Mouse (Mus musculus): ENCODE data around the gene Slc40a1.

Slc40a1 gene

GRCm38 (mm10) chr1:45883378-45883777 is 42.9 kb downstream of the Slc40a1 start:
- DNase-seq (ENCODE audit: low spot score) = no peak

- no peak for DNase-seq (ENCODE audit: low spot score)
Observed at GRCm38 (mm10) chr1:45882076-45882475, 44.2 kb downstream of the Slc40a1 start.

GRCm38 (mm10) chr1:45881228-45881832 is 45.0 kb downstream of the Slc40a1 start:
- no peak for DNase-seq (ENCODE audit: low spot score)

GRCm38 (mm10) chr1:45877463-45877862 is 48.9 kb downstream of the Slc40a1 start:
- DNase-seq (ENCODE audit: low spot score) = no peak

GRCm38 (mm10) chr1:45876450-45877198 is 49.7 kb downstream of the Slc40a1 start:
- DNase-seq (ENCODE audit: low spot score) = no peak

- no peak for DNase-seq (ENCODE audit: low spot score)
Observed at GRCm38 (mm10) chr1:45875640-45876039, 50.7 kb downstream of the Slc40a1 start.

GRCm38 (mm10) chr1:45873250-45873649 is 53.1 kb downstream of the Slc40a1 start:
- no peak for DNase-seq (ENCODE audit: low spot score)

GRCm38 (mm10) chr1:45868479-45869137 is 57.7 kb downstream of the Slc40a1 start:
- no peak for DNase-seq (ENCODE audit: low spot score)

- DNase-seq (ENCODE audit: low spot score) = no peak
Observed at GRCm38 (mm10) chr1:45868050-45868449, 58.3 kb downstream of the Slc40a1 start.

- DNase-seq (ENCODE audit: low spot score) = no peak
Observed at GRCm38 (mm10) chr1:45866288-45867018, 59.9 kb downstream of the Slc40a1 start.

- no peak for DNase-seq (ENCODE audit: low spot score)
Observed at GRCm38 (mm10) chr1:45865727-45866126, 60.6 kb downstream of the Slc40a1 start.

- no peak for DNase-seq (ENCODE audit: low spot score)
Observed at GRCm38 (mm10) chr1:45865316-45865715, 61.0 kb downstream of the Slc40a1 start.

- no peak for DNase-seq (ENCODE audit: low spot score)
Observed at GRCm38 (mm10) chr1:45864564-45865014, 61.7 kb downstream of the Slc40a1 start.

- DNase-seq (ENCODE audit: low spot score) = no peak
Observed at GRCm38 (mm10) chr1:45863641-45864040, 62.7 kb downstream of the Slc40a1 start.

GRCm38 (mm10) chr1:45861162-45861561 is 65.2 kb downstream of the Slc40a1 start:
- no peak for DNase-seq (ENCODE audit: low spot score)

GRCm38 (mm10) chr1:45860349-45860748 is 66.0 kb downstream of the Slc40a1 start:
- no peak for DNase-seq (ENCODE audit: low spot score)

All from testis, postnatal 10 days (tissue).